ENCODE assay signal across 25 mouse cellular contexts in the genomic region with DNA sequence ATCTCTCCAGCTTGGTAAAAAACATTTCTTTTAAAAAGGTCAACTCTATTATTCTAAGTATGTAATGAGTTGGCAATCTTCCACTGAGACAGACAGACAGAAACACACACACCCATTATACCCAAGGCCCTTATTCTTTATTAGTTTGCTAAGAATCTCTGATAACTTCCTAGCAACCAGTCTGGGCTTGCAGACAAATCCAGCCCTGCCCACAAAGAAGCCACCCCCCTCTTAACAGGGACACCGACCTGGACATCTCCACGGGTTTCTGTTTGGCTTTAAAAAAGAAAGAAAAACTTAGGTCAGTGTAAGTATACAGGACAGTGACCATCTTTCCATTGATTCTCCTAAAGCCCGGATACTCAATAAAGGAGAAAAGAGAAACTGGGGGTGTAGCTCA.
"Had no signal": no experiment of that assay in that cellular context is flagged by ENCODE, and none has a peak within 500 bp of the region (broad histone marks: within the 10 kb centered on the region; RNA-seq: fewer than 3 reads in every experiment).

No protein-coding gene starts in this region.

- H3K27ac ChIP-seq: heart, embryonic 10.5 days; hindbrain, embryonic 10.5 days; hindbrain, embryonic 12.5 days; hindbrain, embryonic 14.5 days; intestine, embryonic 15.5 days; kidney, embryonic 15.5 days; kidney, postnatal 0 days; layer of hippocampus, adult 2 months; left cerebral cortex, adult 2 months; limb, embryonic 10.5 days; limb, embryonic 12.5 days had no signal

- H3K36me3 ChIP-seq: hindbrain, embryonic 10.5 days; hindbrain, embryonic 12.5 days; intestine, embryonic 15.5 days; kidney, embryonic 15.5 days; limb, embryonic 10.5 days; limb, embryonic 12.5 days had no signal

- H3K27me3 ChIP-seq: heart, embryonic 12.5 days; hindbrain, embryonic 12.5 days; intestine, embryonic 15.5 days; kidney, embryonic 15.5 days; limb, embryonic 12.5 days had no signal

- ATAC-seq: forebrain, embryonic 16.5 days; hindbrain, embryonic 16.5 days; inflammation-experienced regulatory T-cells, adult 6 months; intestine, embryonic 15.5 days; intestine, postnatal 0 days had no signal

- H3K4me3 ChIP-seq: heart, embryonic 10.5 days; heart, embryonic 12.5 days; hindbrain, embryonic 10.5 days; hindbrain, embryonic 12.5 days; intestine, embryonic 15.5 days; kidney, embryonic 15.5 days; layer of hippocampus, adult 2 months; left cerebral cortex, adult 2 months; limb, embryonic 10.5 days; limb, embryonic 12.5 days had no signal

- H3K4me1 ChIP-seq: hindbrain, embryonic 10.5 days; hindbrain, embryonic 12.5 days; intestine, embryonic 15.5 days; kidney, embryonic 15.5 days; limb, embryonic 12.5 days had no signal

- DNase-seq: gastrocnemius, postnatal 10 days; gastrocnemius, postnatal 25 days; heart, postnatal 10 days; heart, postnatal 4 days; kidney, adult 18-20 months; kidney, adult 9 months; kidney, postnatal 25 days; kidney, postnatal 4 days; liver had no signal
